Mouse (Mus musculus): ENCODE results near the gene Pik3c2g. TPM values are rescaled to one million over a fixed set of nuclear protein-coding genes. Genes with fewer than 3 reads are reported as not detected.

Gene Pik3c2g
- total RNA-seq, 2 experiments from 2014 or later, result 0.46 to 0.82 TPM

GRCm38 (mm10) chr6:139907138-139907537 is 320.1 kb downstream of the Pik3c2g start:
- no peak for DNase-seq (ENCODE audit: low spot score in 2 of 2)

- peak in 1 of 2 experiments; percentile 22 for DNase-seq (ENCODE audit: low spot score in 2 of 2)
These were observed 322.1 kb downstream of the Pik3c2g start for GRCm38 (mm10) chr6:139908997-139909669.

GRCm38 (mm10) chr6:139928766-139929165 is 341.7 kb downstream of the Pik3c2g start:
- DNase-seq (ENCODE audit: low spot score in 2 of 2), result no peak

GRCm38 (mm10) chr6:139934861-139935260 is 347.8 kb downstream of the Pik3c2g start:
- peak in 1 of 2 experiments; percentile 52 for DNase-seq (ENCODE audit: low spot score in 2 of 2)

- peak in 1 of 2 experiments; percentile 29 for DNase-seq (ENCODE audit: low spot score in 2 of 2)
These were observed 350.6 kb downstream of the Pik3c2g start for GRCm38 (mm10) chr6:139937581-139937980.

GRCm38 (mm10) chr6:139947106-139947879 is 360.3 kb downstream of the Pik3c2g start:
- no peak for DNase-seq (ENCODE audit: low spot score in 2 of 2)

GRCm38 (mm10) chr6:139953596-139953995 is 366.6 kb downstream of the Pik3c2g start:
- no peak for DNase-seq (ENCODE audit: low spot score in 2 of 2)

- peak in 1 of 2 experiments; percentile 37 for DNase-seq (ENCODE audit: low spot score in 2 of 2)
These were observed 370.7 kb downstream of the Pik3c2g start for GRCm38 (mm10) chr6:139957531-139958241.

GRCm38 (mm10) chr6:139963775-139964174 is 376.8 kb downstream of the Pik3c2g start:
- no peak for DNase-seq (ENCODE audit: low spot score in 2 of 2)

GRCm38 (mm10) chr6:139964895-139965294 is 377.9 kb downstream of the Pik3c2g start:
- no peak for DNase-seq (ENCODE audit: low spot score in 2 of 2)

GRCm38 (mm10) chr6:139966684-139967083 is 379.7 kb downstream of the Pik3c2g start:
- no peak for DNase-seq (ENCODE audit: low spot score in 2 of 2)

GRCm38 (mm10) chr6:139971608-139972298 is 384.7 kb downstream of the Pik3c2g start:
- DNase-seq (ENCODE audit: low spot score in 2 of 2), result no peak

GRCm38 (mm10) chr6:139974668-139975067 is 387.6 kb downstream of the Pik3c2g start:
- no peak for DNase-seq (ENCODE audit: low spot score in 2 of 2)

- DNase-seq (ENCODE audit: low spot score in 2 of 2), result no peak
These were observed 391.1 kb downstream of the Pik3c2g start for GRCm38 (mm10) chr6:139978114-139978513.

- no peak for DNase-seq (ENCODE audit: low spot score in 2 of 2)
These were observed 394.0 kb downstream of the Pik3c2g start for GRCm38 (mm10) chr6:139981061-139981460.

GRCm38 (mm10) chr6:139984069-139984468 is 397.0 kb downstream of the Pik3c2g start:
- peak in 1 of 2 experiments; percentile 42 for DNase-seq (ENCODE audit: low spot score in 2 of 2)

GRCm38 (mm10) chr6:139986564-139986963 is 399.5 kb downstream of the Pik3c2g start:
- no peak for DNase-seq (ENCODE audit: low spot score in 2 of 2)

GRCm38 (mm10) chr6:139989075-139989474 is 402.1 kb downstream of the Pik3c2g start:
- DNase-seq (ENCODE audit: low spot score in 2 of 2), result no peak

GRCm38 (mm10) chr6:139989597-139989996 is 402.6 kb downstream of the Pik3c2g start:
- DNase-seq (ENCODE audit: low spot score in 2 of 2), result no peak

GRCm38 (mm10) chr6:140005181-140005580 is 418.2 kb downstream of the Pik3c2g start:
- no peak for DNase-seq (ENCODE audit: low spot score in 2 of 2)
